Mouse (Mus musculus): Measurements from ENCODE around the gene Txnrd3.
A peak's percentile ranks its signal among the peaks of the same experiment; 100 is the strongest.

GRCm38 (mm10) chr6:89659692-89660423 lies 16.1 kb downstream of the Txnrd3 start:
- no peak for TF ChIP-seq POLR2A (IDR thresholded peaks at IDR 0.05; ENCODE audit: insufficient read depth, low read depth, low read length)
- TF ChIP-seq CTCF (IDR thresholded peaks at IDR 0.05): peak; percentile 85

Data from heart, adult 2 months (tissue).